Mouse (Mus musculus) v-Abl transformed pro-B cells (cell line): ENCODE results near the gene Lypla2.

Source experiments
- in situ Hi-C, 2 experiments: fragments of 400-800 bp; cut with MboI; formaldehyde crosslinking; loops; one replicate each; pipeline ENCODE4 v1.15.1; 2025; ENCODE audit not compliant: unreplicated experiment in 2 of 2

The Lypla2 gene

DNA sequence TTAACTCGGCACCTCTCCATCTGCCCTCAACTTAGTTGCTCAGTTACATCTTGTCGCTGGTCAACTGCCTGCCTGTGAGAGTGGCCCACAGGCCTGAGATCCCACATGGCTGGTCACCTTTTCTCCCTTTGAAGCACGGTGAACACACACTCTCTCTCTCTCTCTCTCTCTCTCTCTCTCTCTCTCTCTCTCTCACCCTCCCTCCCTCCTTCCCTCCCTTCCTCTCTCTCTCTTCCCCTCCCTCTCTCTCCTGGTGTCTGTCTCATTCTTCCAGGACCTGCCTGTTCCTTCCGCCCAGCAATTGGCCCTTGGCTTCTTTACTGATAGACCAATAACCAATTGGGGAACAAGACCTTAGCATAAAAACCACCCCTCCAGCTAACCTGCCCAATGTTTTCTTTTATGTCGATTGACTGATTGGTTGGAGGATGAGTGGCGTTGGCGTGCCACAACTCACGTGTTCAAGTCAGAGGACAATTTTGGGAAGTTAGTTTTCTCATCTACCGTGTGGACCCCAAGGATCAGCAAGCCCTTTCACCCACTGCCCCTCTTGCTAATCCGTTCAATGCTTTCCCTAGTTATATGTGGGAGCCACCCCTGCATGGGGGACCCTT, 46.1 kb downstream of the Lypla2 start:
- in situ Hi-C loops, result loop anchor here (25.0 kb wide), 1 partner anchor 414 kb away; no protein-coding TSS in a partner anchor

DNA sequence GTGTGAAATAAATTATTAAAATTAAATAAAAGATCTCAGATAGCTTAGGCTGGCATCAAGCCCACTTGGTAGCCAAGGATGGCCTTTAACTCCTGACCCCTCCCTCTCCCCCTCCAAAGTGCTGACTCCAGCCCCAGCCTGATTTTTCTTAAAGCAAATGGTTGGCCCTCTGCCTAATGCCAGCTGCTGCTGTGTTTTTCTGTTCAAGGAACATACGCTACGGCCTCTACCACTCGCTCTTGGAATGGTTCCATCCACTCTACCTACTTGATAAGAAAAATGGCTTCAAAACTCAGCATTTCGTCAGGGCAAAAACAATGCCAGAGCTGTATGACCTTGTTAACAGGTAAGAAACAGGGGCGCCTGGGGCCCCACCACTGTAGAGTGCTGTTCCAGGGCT, 47.1 kb downstream of the Lypla2 start:
- in situ Hi-C loops, result loop anchor here (25.0 kb wide), 1 partner anchor 413 kb away; no protein-coding TSS in a partner anchor

DNA sequence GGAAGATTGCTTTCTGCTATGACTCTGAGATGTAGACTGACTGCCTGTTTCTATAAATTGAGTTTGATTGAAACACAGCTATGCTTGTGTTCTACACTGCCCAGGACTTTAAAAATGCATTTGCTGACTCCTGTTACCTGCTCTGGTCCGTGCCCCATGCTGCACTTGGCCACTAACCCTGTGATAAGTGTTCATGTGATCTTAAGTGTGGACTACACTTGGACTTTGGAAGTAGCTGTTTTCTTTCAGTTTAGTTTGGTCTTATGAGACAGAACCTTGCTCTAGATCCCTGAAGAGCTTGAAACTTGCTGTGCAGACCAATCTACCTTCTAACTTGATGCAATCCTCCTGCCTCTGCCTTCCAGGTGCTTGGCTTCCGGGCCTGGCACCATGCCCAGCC, 48.0 kb downstream of the Lypla2 start:
- in situ Hi-C loops, result loop anchor here in 1 of 2 experiments (5.0 kb wide), 1 partner anchor 37 kb away; no protein-coding TSS in a partner anchor

DNA sequence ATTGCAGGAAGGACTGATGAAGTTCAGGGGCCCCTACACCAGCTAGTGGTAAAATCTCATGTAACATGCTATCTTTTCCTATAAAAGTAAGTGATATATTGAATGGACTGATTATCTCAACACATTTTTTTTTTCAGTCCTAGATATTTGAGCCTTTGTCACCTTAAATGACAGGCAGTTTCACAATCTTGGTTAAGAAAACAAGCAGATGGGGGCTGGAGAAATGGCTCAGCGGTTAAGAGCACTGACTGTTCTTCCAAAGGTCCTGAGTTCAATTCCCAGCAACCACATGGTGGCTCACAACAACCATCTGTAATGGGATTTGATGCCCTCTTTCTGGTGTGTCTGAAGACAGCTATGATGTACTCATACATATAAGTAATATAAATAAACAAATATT, 50.2 kb downstream of the Lypla2 start:
- in situ Hi-C loops, result loop anchor here in 1 of 2 experiments (5.0 kb wide), 1 partner anchor 35 kb away; no protein-coding TSS in a partner anchor

DNA sequence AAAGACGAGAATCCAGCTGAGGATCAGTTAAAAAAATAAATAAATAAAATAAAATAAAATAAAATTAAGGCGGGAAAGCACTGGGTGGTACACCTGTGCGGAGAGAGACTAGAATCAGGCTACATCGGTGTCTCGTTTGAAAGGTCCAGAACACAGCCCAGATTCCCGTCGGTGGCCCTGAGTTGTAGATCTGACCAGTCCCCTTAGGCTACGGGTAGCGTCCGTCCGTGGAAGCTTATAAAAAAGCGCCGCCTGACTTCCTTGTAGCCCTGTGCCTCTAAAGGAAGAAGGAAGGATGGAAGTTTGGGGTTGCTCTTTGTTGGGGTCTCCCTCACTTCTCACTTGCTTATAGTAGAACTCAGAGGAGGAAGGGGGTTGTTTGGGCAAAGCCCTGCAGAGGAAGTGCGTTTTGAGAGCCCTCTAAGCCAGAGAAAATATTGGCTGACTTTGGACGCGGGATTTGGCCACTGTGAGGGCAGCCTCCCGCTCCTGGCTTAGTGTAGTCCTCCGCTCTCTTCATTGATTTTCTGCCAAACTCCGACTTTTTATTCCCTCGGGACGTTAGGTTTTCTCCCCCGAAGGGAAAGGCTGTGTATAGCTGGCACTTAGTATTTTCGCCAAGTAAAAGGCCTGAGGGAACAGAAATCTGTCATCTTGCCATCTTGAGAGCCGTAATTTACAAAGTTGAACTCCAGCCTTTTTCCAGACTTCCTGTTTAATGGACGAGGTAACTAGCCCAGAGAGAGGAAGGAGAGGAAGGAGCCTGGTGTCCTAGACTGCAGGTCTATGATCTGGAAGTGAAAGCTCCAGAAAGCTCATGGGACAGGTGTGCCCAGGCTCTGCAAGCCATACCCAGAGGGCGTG, 50.9 kb downstream of the Lypla2 start:
- in situ Hi-C loops, result loop anchor here in 1 of 2 experiments (5.0 kb wide), 1 partner anchor 34 kb away; no protein-coding TSS in a partner anchor

DNA sequence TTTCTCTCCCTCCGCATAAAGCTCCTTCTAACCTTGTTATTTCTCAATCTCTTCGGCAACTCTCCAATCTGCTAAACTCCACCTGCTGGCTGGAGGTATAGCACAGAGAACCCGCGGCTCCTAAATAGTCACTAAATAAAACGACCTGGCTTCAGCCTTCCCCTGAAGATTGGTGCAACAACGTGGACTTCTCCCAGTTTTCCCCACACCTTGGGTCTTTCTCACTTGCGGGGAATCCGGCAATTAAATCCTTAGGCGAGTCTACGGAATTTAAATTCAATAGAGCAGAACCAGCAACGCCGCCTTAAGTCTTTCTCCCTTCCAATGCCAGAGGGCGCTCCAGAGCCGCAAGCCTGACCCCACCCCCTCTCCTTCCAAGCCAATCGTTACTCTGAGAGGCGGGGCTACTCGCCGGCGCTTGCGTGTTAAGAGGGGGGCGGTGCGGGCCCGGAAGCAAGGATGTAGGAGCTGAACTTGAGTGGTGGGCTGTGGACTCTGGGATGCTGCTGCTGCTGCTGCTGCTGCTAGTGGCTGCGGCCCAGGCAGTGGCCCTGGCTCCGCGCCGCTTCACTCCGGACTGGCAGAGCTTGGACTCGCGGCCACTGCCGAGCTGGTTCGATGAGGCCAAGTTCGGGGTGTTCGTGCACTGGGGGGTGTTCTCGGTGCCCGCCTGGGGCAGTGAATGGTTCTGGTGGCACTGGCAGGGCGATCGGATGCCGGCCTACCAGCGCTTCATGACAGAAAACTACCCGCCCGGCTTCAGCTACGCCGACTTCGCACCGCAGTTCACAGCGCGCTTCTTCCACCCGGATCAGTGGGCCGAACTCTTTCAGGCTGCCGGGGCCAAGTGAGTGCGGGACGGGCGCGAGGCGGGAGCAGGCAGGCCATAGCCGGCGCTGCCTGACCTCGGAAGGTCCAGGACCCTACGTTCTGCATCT, 51.9 kb downstream of the Lypla2 start, which contains the start of gene Fuca1:
Gene Fuca1, plus strand, starts transcription at position 432 of the 938 bp plus-strand sequence.
- in situ Hi-C loops, result loop anchor here in 1 of 2 experiments (5.0 kb wide), 1 partner anchor 33 kb away; no protein-coding TSS in a partner anchor

DNA sequence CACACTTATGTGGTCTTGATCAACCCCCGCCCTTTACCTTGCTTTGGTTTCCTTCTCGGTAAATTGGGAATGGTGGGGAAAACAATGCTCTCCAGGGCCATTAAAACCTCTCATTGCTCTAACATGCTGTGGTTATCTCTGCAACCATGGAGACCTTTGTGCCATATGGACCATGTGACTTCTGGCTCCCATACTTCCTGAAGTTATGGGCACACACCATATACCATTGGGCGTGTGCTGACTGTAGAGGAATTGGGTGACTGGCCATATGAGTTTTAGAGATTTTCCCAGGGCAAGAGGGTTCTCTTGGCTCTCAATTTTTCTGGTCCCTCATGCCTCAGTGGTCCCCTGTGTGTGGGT, 53.2 kb downstream of the Lypla2 start:
- in situ Hi-C loops, result loop anchor here in 1 of 2 experiments (5.0 kb wide), 1 partner anchor 37 kb away; no protein-coding TSS in a partner anchor

DNA sequence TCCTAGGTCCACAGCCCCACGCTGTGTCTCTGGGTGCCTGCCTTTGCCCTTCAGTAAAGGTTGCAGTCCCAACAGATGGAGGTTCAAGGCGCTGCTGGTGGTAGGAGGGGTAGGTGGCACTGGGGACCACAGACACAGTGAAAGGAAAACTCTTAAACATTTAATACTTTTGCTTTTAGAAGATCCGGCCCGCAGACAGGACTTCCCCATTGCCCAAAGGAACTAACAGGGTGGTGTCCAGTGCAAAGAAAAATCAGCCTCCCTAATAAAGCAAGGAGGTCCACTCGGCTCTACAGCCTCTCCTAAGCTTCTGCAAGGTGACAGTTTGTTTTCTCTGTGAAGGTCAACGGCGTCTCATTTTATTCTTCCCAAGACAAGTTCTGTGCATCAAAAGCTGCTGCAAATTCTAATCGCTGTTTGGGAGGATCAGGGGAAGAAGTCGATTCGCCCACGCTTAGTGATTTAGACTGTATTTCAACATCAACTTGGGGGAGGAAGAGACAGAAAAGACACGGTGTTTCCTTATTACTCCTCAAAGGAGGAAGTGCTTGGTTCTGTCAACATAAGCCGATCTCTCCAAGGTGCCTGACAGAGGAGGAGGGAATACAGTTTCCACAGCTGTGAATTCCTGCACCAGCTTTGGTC, 53.7 kb downstream of the Lypla2 start:
- in situ Hi-C loops, result loop anchor here in 1 of 2 experiments (5.0 kb wide), 1 partner anchor 36 kb away; no protein-coding TSS in a partner anchor
